Mouse (Mus musculus): Measurements from ENCODE around the gene Prkd1. TPM values are rescaled to one million over a fixed set of nuclear protein-coding genes. Genes with fewer than 3 reads are reported as not detected.

The Prkd1 gene
- polyA plus RNA-seq, 1 experiment from 2014 or later = 2.5 TPM

DNA sequence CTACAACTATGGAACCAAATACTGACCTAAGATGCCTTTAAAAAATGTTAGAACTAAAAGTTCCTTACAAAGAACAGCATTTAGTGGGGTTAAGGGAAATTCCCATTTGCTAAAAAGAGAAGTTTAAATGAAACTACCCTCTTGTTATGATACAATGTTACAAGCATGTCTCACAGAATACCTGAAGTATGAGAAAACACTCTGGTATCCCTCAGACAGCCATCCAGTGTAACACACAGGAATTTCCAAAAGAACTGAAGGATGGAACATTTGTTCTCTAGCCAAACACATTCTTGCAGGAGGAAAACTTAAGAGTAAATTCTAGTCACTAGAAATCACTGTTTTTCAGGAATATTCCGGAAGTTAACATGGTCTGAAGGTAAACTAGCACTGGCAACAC is 33.0 kb downstream of the Prkd1 start:
- no peak overlapping the region for H3K27ac ChIP-seq
- ATAC-seq (ENCODE audit: low FRiP score) (no peak), DNase-seq (ENCODE audit: low spot score) (no peak)
- no peak overlapping the region for H3K4me2 ChIP-seq (replicated peaks)
- WGBS = 94% methylated on average over 1 of the region's 1 CpGs
- H3K4me1 ChIP-seq (replicated peaks; ENCODE audit: control insufficient read depth, insufficient read depth, low read length) = no peaks in the 10 kb centered on the region
- no peaks in the 10 kb centered on the region for H3K36me3 ChIP-seq (replicated peaks; ENCODE audit: control insufficient read depth, insufficient read depth)
- no peak overlapping the region for H3K4me3 ChIP-seq (replicated peaks; ENCODE audit: low read length)
- H3K27me3 ChIP-seq (ENCODE audit: control insufficient read depth, insufficient read depth, low read length) = no peaks in the 10 kb centered on the region
- no peaks in the 10 kb centered on the region for H3K9me3 ChIP-seq (ENCODE audit: control insufficient read depth, low read length)
- H3K9ac ChIP-seq = no peak overlapping the region

DNA sequence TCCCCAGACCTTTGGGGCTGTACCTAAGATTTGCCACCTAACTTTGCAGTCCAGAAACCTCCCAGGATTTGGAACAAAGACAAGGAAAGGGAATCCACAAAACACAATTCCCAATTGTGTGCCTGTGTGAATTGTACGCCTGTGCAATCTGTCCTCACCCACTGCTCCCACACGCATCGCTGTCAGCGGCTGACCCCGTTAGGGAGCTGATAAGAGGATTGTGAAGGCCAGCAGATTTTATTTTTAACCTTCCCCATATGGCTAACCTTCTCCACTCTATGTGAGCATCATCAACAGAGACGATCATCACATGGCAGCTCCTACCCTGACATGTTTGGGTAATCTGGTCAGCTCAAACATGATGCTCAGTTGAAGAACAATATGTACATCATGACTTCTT is 34.6 kb downstream of the Prkd1 start:
- no peaks in the 10 kb centered on the region for H3K9me3 ChIP-seq (ENCODE audit: control insufficient read depth, low read length)
- 68% methylated on average over 6 of the region's 6 CpGs for WGBS
- no peak for ATAC-seq (ENCODE audit: low FRiP score)
- H3K4me2 ChIP-seq (replicated peaks) = no peak overlapping the region
- H3K4me3 ChIP-seq (replicated peaks; ENCODE audit: low read length) = no peak overlapping the region
- no peak overlapping the region for H3K9ac ChIP-seq
- no peaks in the 10 kb centered on the region for H3K27me3 ChIP-seq (ENCODE audit: control insufficient read depth, insufficient read depth, low read length)
- no peaks in the 10 kb centered on the region for H3K36me3 ChIP-seq (replicated peaks; ENCODE audit: control insufficient read depth, insufficient read depth)
- H3K27ac ChIP-seq = no peak overlapping the region
- H3K4me1 ChIP-seq (replicated peaks; ENCODE audit: control insufficient read depth, insufficient read depth, low read length) = no peaks in the 10 kb centered on the region
- DNase-seq (ENCODE audit: low spot score) = no peak

DNA sequence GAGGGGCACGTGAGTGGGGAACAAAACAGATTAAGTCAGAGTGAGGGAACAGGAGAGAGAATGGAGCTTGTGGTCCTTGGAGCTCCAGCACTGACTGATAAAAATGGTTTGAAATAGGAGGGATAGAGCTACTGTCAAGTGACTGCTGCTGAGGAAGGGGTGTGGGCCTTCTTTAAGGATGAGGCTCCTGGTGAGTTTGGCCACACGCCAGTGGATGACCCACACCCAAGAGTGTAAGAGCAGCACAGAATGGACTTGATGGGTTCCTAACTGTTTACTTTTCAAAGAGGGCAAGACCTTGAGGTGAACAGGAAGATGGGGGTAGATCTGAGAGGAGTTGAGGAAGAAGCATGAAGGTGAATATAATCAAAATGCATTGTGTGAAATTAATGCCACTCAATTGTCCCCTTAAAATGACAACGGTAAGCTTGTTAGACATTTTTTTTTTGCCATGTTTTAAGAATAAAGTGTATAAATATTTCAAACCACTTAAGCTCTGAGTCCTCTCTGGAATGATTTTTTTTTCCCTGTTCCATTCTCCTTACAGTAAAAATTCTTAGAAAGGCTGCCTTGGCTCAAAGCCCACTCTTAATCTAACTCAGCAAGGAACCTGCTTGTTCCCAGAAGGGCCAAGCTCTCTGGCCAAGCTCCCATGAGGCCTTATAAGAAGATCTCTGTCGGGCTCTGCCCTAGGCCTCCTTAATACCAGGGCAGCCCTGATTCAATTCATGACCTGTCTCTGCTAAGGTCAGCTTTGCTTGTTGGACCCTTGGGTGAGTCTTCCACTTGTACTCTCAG is 42.0 kb downstream of the Prkd1 start:
- H3K4me1 ChIP-seq (replicated peaks; ENCODE audit: control insufficient read depth, insufficient read depth, low read length) = no peaks in the 10 kb centered on the region
- no peak for DNase-seq (ENCODE audit: low spot score)
- H3K9me3 ChIP-seq (ENCODE audit: control insufficient read depth, low read length) = no peaks in the 10 kb centered on the region

DNA sequence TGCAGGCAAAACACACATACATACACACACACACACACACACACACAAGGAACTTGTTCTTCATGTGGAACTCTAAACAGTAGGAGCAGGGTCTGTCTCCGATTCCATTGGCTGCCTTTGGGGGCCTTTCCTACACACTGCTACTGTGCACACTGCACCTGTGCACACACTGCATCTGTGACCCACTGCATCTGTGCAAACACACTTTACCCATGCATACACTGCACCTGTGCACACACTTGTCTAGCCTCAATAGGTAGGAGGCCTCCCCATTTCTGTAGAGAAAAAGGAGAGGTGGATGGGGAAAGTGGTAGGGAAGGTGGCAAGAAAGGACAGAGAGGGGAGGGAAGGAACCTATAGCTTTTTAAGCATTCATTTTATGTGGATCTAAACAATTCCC is 49.5 kb downstream of the Prkd1 start:
- 79% methylated on average over 1 of the region's 1 CpGs for WGBS
- Histone ChIP-seq H3K27ac (no peak overlapping the region), H3K4me1 (replicated peaks; ENCODE audit: control insufficient read depth, insufficient read depth, low read length) (no peaks in the 10 kb centered on the region), H3K36me3 (replicated peaks; ENCODE audit: control insufficient read depth, insufficient read depth) (no peaks in the 10 kb centered on the region), H3K9me3 (ENCODE audit: control insufficient read depth, low read length) (no peaks in the 10 kb centered on the region), H3K9ac (no peak overlapping the region), H3K4me3 (replicated peaks; ENCODE audit: low read length) (no peak overlapping the region), H3K4me2 (replicated peaks) (no peak overlapping the region), H3K27me3 (ENCODE audit: control insufficient read depth, insufficient read depth, low read length) (no peaks in the 10 kb centered on the region)
- DNase-seq (ENCODE audit: low spot score) (no peak), ATAC-seq (ENCODE audit: low FRiP score) (no peak)

More for the DNA sequence above, 42.0 kb downstream of the Prkd1 start:
- 84% methylated on average over 4 of the region's 4 CpGs for WGBS
- H3K27me3 ChIP-seq (ENCODE audit: control insufficient read depth, insufficient read depth, low read length) = no peaks in the 10 kb centered on the region
- no peak overlapping the region for H3K9ac ChIP-seq
- H3K4me2 ChIP-seq (replicated peaks) = no peak overlapping the region
- no peak overlapping the region for H3K4me3 ChIP-seq (replicated peaks; ENCODE audit: low read length)
- H3K27ac ChIP-seq = no peak overlapping the region
- no peak for ATAC-seq (ENCODE audit: low FRiP score)
- H3K36me3 ChIP-seq (replicated peaks; ENCODE audit: control insufficient read depth, insufficient read depth) = no peaks in the 10 kb centered on the region

DNA sequence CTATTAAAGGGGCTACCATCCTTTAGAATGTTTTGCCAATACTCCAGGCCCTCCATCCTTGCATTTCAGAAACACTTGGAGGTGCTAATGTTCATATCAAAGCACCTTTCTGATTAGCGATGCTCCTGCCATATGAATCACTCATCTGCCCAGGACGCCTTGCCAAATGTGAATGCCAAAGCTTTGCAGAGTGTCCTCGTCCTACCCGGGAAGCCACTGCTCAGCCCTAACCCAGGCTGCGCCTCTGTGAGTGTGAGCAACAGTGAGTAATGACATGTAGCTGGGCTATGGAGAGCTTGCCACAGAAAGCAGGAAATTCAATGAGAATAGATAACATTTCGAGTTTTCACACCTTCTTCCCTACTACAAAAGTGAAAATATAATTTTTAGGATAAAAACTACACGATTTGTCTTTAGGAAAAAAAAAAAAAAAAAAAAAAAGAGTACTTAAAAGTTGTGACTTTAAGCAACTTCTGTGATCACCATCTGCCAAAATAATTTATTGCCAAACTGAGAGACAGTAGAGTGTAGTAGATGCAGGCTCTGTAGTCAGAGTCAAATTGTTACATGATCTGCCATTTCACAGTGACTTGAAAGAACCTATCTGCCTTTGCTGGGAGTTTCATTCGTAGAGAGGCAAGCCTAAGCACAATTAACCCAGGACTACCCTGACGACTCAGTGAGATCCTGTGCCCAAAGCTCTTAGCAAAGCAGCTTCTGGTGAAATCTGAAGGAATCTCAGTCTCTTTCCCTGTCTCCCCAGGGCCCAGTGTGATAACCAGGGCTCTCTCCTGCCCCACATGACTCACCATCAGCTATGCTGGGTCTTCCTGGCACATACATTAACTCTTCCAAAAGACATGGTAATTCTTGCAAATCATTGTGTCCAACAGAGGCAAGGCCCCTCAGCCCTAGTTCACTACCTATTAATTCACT is 50.6 kb downstream of the Prkd1 start:
- 79% methylated on average over 9 of the region's 9 CpGs for WGBS
- H3K27ac ChIP-seq = no peak overlapping the region
- H3K9me3 ChIP-seq (ENCODE audit: control insufficient read depth, low read length) = no peaks in the 10 kb centered on the region
- H3K9ac ChIP-seq = no peak overlapping the region
- no peak overlapping the region for H3K4me2 ChIP-seq (replicated peaks)
- no peaks in the 10 kb centered on the region for H3K36me3 ChIP-seq (replicated peaks; ENCODE audit: control insufficient read depth, insufficient read depth)
- ATAC-seq (ENCODE audit: low FRiP score) (no peak), DNase-seq (ENCODE audit: low spot score) (no peak)
- no peaks in the 10 kb centered on the region for H3K27me3 ChIP-seq (ENCODE audit: control insufficient read depth, insufficient read depth, low read length)
- no peaks in the 10 kb centered on the region for H3K4me1 ChIP-seq (replicated peaks; ENCODE audit: control insufficient read depth, insufficient read depth, low read length)
- H3K4me3 ChIP-seq (replicated peaks; ENCODE audit: low read length) = no peak overlapping the region

DNA sequence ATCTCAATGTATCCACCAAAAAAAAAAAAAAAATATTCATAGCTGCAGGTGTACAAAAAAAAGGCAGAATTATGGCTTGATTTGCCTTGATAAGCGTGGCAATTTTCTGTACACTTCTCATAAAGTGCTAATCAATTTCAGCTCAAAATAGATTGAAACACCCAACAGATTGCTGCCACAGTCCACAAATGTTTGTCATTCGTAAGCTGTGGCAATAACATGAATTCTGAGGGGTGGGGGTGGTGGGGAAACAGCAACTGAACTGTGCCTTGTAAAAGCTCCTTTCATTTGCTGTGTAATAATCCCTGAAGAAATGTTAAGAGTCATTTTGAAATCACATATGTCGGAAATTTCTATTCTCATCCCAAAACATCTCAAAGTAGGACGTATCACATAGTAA is 51.4 kb downstream of the Prkd1 start:
- Histone ChIP-seq H3K4me3 (replicated peaks; ENCODE audit: low read length) (no peak overlapping the region), H3K4me2 (replicated peaks) (no peak overlapping the region), H3K9me3 (ENCODE audit: control insufficient read depth, low read length) (no peaks in the 10 kb centered on the region), H3K27me3 (ENCODE audit: control insufficient read depth, insufficient read depth, low read length) (no peaks in the 10 kb centered on the region), H3K36me3 (replicated peaks; ENCODE audit: control insufficient read depth, insufficient read depth) (no peaks in the 10 kb centered on the region), H3K4me1 (replicated peaks; ENCODE audit: control insufficient read depth, insufficient read depth, low read length) (no peaks in the 10 kb centered on the region), H3K9ac (no peak overlapping the region), H3K27ac (no peak overlapping the region)
- DNase-seq (ENCODE audit: low spot score) (no peak), ATAC-seq (ENCODE audit: low FRiP score) (no peak)
- 85% methylated on average over 4 of the region's 4 CpGs for WGBS

DNA sequence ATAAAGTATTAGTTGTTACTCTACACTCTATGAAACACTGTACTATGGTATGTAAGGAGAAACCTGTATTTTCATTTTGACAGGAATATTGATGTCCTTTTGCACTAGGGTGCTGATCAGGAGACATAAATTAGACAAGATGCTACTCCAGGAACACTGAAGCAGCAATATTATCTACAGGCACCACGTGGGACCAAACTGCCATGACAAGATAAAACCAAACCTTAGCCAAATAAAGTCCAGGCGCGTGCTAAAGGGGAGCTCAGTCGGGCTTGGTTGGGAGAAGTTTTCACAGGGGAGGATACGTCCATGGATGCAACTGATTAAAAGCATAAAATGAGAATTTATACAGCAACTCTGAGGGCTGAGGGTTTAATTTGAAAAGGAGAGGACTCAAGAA is 53.1 kb downstream of the Prkd1 start:
- DNase-seq (ENCODE audit: low spot score) = no peak
- no peaks in the 10 kb centered on the region for H3K36me3 ChIP-seq (replicated peaks; ENCODE audit: control insufficient read depth, insufficient read depth)
- ATAC-seq (ENCODE audit: low FRiP score) = no peak
- no peaks in the 10 kb centered on the region for H3K4me1 ChIP-seq (replicated peaks; ENCODE audit: control insufficient read depth, insufficient read depth, low read length)
- no peak overlapping the region for H3K4me2 ChIP-seq (replicated peaks)
- H3K9ac ChIP-seq = no peak overlapping the region
- H3K9me3 ChIP-seq (ENCODE audit: control insufficient read depth, low read length) = no peaks in the 10 kb centered on the region
- no peak overlapping the region for H3K4me3 ChIP-seq (replicated peaks; ENCODE audit: low read length)
- WGBS = 75% methylated on average over 5 of the region's 5 CpGs
- H3K27me3 ChIP-seq (ENCODE audit: control insufficient read depth, insufficient read depth, low read length) = no peaks in the 10 kb centered on the region
- no peak overlapping the region for H3K27ac ChIP-seq

DNA sequence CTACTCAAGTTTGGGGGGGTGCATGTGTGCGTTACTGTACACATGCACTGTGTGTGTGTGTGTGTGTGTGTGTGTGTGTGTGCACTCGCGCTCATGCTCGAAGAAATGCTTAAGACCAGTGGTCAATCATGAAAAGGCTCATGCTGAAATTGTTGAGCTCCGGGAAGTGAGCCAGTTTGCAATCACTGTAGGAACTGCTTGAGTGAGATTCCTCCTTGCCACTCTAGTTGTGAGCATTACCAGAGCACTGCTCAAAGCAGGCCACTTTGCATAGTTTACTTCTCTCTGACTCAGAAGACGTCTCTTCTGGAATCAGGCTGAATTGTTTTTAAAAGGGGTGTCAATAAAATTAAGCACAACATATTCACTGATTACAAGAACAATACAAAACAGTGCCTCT is 54.4 kb downstream of the Prkd1 start:
- H3K9ac ChIP-seq = no peak overlapping the region
- H3K4me1 ChIP-seq (replicated peaks; ENCODE audit: control insufficient read depth, insufficient read depth, low read length) = no peaks in the 10 kb centered on the region
- no peak overlapping the region for H3K4me3 ChIP-seq (replicated peaks; ENCODE audit: low read length)
- H3K9me3 ChIP-seq (ENCODE audit: control insufficient read depth, low read length) = no peaks in the 10 kb centered on the region
- DNase-seq (ENCODE audit: low spot score) (no peak), ATAC-seq (ENCODE audit: low FRiP score) (no peak)
- no peak overlapping the region for H3K27ac ChIP-seq
- H3K27me3 ChIP-seq (ENCODE audit: control insufficient read depth, insufficient read depth, low read length) = no peaks in the 10 kb centered on the region
- WGBS = 83% methylated on average over 6 of the region's 6 CpGs
- no peak overlapping the region for H3K4me2 ChIP-seq (replicated peaks)
- H3K36me3 ChIP-seq (replicated peaks; ENCODE audit: control insufficient read depth, insufficient read depth) = no peaks in the 10 kb centered on the region

DNA sequence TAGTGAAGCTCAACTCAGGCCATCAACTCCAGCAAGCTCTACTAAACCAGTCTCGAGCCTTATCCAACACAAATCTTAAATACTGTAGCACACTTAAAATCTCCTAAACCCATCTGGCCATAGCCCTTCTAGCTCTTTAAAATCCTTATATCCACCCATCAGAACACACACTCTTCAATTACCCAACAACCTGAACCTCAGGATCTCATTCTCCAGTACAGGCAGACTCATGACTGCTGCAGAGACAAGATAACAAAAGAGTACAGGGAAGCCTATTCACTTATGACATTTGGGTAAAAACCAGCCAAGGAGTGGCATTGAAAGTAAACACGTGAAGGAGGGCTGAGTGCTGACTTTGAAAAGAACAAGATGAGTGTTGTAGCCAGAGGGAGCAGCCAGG is 55.4 kb downstream of the Prkd1 start:
- Histone ChIP-seq H3K27me3 (ENCODE audit: control insufficient read depth, insufficient read depth, low read length) (no peaks in the 10 kb centered on the region), H3K4me2 (replicated peaks) (no peak overlapping the region), H3K4me1 (replicated peaks; ENCODE audit: control insufficient read depth, insufficient read depth, low read length) (no peaks in the 10 kb centered on the region), H3K9ac (no peak overlapping the region), H3K4me3 (replicated peaks; ENCODE audit: low read length) (no peak overlapping the region), H3K27ac (no peak overlapping the region), H3K9me3 (ENCODE audit: control insufficient read depth, low read length) (no peaks in the 10 kb centered on the region), H3K36me3 (replicated peaks; ENCODE audit: control insufficient read depth, insufficient read depth) (no peaks in the 10 kb centered on the region)
- ATAC-seq (ENCODE audit: low FRiP score) (no peak), DNase-seq (ENCODE audit: low spot score) (no peak)
- 75% methylated on average over 2 of the region's 2 CpGs for WGBS
